Mouse (Mus musculus) forelimb bud, embryonic 11.5 days (tissue): ENCODE results near the gene Gch1.
"Not testable (repeated sequence)": the region's sequence is repeated elsewhere in the genome, so short reads cannot be mapped to it uniquely, and the experiment has no call there.

Experiments used
- DNase-seq: peaks from one replicate; pipeline ENCODE4 v3.0.0-alpha.2; 2012; ENCODE audit warnings: low read depth, low spot score

Gene Gch1

DNA sequence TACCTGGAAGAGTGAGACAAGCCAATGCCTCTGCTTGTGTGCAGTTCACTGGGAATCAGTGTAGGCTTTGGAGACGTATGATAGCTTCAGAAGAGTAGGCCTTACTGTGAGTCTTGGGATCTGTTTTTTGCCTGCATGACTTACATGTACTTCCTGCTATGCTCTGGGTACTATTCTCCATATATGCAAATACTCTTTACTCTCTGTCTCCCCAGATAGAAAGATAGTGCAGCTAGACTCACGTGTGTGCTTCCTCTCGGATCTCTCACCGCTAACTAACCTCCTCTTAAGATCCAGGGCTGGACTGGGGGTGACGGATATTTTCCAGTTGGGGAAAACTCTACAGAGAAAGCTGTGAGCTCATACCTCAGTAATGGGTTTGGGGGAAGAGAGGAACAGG, 23.5 kb downstream of the Gch1 start:
- DNase-seq, result no peak

DNA sequence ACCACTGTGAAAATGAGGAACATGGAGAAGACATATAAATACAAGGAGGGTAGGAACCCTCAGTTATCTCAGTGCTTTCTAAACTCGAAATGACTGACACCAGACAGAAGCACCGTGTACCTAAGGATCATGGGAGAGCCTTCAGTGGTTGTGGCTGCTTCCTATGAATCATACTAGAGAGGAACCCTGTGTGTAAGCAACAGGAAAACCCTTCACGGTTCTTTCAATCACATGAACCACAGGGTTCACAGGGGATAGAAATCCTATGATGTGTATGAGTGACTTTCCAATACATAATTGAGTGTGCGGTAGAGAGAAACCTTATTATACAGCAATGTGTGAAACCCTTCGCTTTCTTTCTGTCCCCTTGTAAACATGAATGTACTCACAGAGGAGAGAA, 24.1 kb downstream of the Gch1 start:
- DNase-seq, result no peak

DNA sequence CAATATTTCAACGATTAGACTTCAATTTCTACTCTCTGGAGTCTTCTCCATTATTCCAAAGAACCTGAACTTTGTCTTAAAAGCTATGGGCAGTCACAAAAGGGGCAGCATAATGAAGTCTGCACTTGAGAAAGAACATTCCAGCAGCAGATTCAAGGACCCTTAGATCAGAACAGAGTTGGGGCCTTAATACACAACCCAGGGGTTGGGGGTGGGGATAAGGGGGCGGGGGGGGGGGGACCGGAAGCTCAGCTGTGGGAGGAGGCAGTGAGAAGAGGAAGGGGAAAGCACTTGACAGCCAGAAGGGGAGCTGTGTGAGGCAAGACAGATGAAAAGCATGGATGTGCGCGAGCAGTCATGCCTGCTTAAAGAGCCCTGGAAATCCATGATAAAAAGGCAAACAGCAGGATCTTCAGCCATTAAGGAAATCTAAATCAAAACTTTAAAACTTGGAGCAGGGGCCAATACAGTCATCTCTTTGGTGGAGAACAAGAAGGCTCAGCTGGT, 27.2 kb downstream of the Gch1 start:
- no peak for DNase-seq

DNA sequence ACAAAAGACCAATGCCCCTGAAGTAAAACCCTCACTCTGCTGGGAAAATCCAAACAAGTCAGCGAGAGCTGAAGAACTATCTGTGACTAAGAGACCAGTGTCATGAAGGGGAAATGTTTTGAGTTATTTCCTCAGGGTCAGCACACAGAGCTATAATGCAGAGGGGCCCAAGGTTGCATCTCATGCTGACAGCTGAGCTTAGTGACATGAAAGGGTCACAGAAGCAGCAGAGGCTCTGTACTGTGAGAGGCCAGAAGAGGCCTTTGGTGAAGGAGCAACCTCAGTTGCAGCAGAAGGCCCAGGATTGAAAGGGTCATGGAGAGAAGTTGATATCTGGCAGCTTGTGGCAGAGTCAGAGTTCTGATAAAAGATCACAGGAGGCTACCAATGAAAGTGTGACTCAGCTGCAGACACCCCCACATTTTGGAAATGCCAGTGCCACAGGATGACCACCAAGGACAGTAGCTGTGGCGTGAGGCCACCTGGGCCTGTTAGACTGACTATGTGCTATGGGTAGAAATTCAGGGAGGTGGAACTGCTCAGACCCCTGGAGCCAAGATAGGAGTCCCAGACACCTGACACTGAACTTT, 29.1 kb downstream of the Gch1 start:
- DNase-seq, result no peak

DNA sequence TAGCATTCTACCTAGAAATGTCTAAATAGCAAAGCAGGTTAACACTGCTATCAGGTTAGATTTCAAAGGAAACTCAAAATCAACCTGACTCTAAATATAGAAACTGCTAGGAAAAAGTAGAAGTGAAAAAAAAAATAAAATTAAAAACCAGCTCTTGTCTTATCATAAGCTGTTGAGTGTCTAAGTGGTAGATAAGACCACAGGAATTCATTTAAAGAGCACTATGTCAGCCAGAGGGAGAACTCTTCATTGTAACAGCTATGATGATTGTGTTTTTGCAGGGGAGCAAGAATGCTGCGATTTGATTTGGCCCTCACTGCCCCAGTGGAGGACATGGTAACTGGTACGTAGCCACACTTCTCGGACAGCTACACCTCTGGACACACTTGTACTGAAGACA, 34.9 kb downstream of the Gch1 start:
- DNase-seq, result no peak

DNA sequence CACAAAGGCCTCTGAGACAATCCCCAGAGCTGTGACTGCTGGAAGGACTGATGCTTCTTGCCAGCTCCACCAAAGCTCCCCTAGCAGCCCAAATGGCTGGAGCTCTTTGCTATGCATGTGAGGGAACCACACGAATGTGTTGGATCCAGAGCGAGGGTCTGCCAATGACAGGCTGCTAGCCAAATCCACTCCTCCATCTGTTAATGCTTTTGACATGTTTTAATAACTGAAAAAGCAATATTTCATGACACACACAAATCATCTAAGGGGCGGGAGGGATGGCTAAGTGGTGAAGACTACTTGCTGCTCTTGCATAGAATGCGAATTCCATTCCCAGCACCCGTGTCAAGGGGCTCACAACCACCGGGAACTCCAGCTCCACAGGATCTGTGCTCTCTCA, 37.9 kb downstream of the Gch1 start:
- no peak for DNase-seq

DNA sequence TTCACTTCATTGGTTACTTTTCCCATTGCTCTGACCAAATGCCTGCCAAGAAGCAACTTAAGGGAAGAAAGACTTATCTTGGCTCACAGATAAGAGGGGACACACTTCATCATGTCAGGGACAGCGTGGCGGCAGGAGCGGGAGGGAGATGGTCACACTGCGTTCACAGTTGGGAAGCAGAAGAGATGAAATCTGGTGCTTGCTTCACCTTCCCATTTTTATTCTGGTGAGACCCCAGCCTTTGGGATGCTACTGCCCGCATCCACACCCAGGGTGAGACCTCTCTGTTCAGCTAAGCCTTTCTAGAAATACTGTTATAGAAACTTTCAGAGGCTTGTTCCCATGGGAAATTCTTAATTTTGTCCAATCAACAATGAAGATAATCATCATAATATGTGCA, 44.9 kb downstream of the Gch1 start:
- DNase-seq, result no peak

DNA sequence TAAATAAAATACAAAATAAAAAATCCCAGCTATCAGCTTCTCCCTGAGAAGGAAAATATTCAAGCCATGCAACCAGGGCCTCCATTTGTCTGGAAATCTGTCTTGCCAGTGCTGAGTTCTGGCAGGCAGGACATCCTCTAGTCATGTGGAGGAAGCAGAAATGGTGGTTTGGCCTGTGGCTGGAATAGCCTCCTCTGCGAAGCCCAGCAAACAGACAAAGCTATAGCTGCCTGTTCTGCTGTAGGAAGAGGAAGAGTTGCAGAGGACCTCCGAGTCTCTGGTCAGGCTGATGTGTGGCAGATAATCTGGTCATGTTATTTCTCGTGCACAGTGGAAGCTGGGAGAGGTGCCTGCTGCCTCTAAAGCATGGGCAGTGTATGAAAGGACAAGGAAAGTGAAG, 50.4 kb downstream of the Gch1 start:
- DNase-seq, result no peak

DNA sequence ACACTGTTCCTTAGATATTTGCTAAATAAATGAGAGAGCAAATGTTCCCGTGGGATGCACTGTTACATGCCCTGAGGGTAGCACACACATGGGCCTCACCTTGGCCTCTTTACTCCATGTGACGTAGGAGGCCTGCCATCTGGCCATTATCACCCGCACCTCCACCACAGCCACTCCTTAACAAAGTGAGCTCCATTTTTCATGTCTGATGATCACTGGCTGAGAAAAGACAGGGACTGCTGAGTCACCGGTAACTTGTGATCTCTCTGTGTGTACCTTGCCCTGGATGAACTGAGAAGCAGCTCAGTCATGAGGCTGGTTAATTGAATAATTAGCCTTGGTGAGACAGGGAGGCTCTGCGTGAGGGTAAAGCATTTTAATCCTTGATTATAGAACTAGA, 52.6 kb downstream of the Gch1 start:
- no peak for DNase-seq

DNA sequence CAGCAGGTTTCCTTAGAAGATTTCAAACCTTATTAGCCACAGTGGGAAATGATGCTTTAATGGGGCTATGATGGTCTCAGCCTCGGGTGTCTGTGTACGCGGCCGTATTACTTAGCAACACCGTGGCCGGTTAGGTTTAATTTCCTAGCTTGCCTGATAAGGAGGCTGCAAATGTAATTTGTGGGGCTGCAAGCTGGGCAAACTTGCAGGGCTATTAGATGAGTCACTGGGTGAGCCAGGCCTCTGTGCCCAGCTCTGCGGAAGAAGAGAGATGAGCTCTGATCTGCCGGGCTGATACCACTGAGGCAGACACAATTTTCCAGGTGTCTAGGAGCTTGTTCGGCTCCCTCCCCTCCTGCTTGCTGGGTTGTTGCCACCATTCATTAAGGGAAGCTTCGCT, 55.3 kb downstream of the Gch1 start:
- no peak for DNase-seq

DNA sequence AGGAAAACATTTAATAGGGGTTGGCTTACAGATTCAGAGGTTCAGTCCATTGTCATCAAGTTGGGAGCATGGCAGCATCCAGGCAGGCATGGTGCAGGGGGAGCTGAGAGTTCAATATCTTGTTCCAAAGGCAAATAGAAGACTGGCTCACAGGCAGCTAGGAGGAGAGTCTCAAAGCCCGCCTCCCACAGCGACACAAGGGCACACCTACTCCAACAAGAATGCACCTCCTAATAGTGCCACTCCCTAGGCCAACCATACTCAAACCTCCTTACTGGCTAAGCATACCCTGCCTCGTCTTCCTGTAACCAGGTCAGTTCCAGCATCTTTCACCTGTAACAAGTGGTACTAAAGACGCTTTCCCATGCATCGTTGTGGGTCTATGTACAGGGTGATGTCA, 61.2 kb downstream of the Gch1 start:
- DNase-seq, result no peak

DNA sequence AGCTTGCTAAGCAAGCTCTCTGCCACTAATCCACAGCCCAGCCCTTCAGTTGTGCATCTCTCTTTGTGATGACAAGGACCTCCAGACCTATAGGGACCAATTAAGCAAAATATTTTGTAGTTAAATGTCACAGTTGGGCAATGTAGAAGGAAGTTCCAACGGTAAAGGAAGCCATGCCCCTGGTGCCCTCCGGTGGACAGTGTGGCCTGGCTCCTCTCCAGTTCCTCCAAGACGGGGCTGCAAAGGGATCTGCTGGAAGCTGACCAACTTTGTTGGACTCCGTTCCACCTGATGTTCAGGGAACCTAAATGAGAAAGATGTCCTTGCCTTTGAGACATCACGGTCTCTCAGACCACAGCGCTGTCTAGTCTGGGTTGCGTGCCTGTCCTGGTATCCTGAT, 71.7 kb downstream of the Gch1 start:
- no peak for DNase-seq

DNA sequence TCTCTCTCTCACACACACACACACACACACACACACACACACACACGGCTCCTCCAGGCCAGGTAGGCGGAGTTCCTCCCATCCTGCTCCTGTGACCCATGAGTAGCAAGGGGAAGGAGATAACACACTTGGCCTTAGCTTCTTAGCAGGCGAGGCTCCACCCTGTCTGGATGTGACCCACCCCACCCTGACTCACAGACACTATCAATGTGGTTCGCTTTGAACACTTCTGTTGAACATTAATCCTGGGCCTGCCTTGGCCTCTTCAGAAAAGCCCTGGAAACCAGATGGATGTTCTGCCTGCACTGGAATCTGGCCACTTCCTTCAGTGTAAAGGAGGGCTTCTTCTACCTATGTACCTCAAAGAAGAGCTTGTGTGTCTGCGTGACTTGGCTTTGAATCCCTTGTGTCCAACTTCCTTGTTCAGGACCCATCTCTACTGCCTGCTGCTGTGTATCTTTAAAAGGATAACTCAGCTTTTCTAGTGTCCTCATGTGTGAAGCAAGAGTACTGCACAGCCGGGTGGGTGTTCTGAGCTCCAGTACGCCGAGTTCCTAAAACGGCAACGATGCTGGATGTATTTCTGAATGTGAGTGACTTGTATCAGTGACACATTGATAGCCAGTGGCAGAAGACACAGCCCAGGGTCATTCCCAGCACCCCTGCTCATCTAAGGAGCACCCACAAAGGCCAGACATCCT, 73.0 kb downstream of the Gch1 start:
- no peak for DNase-seq

DNA sequence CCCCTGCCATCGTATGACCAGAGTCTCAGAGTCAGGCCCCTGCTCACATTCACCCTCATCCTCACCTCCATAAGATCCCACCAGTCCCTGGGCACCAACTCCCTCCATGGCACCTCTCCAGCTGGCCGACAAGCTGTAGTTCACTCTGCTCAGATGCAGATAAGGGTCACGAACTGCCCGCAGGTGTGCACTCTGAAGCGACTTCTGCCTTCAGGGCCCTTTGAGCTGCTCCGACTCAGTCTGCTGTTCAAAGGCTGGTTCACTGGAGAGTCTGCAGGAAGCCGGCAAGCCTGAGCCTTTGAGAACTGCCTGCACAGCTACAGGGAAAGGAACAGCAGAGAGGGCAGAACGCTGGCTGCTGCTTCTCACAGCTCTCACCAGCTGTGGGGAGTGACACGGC, 74.1 kb downstream of the Gch1 start:
- DNase-seq, result no peak

DNA sequence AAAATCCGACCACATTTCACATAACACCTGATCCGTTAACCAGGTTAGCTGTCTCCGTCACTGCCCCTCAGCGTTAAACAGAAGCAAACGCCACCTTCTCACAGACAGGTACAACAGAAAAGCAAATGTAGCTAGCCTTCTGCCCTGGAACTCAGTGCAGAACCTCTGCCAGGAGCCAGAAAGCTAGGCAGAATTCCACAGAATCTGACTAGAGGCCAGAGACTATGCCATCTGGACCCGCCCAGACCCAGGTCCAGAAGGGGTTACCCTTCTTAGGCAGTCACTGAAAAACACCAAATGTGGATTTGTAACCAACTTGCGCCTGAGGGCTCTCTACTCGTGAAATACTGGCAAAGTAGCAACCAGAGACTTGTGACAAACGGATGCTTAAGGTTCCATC, 77.9 kb downstream of the Gch1 start:
- no peak for DNase-seq

DNA sequence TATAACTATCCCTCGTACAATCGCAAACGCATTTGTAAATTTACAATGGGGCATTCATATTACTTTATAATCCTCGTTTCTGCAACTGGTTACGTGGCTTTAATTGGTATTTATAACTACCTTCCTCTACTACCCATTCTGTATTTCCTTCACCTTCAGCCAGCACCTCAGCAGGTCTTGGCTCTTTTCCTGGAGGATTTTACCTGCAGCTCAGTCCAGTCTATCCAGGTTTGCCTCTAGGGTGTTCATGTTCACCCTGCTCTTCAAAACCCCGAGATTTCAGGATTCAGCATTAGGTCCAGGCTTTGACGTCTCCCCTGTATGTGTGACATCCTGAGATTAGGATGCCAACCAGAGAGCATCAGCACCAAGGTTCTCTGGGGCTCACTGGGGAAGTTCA, 78.8 kb downstream of the Gch1 start:
- DNase-seq, result not testable (repeated sequence)

DNA sequence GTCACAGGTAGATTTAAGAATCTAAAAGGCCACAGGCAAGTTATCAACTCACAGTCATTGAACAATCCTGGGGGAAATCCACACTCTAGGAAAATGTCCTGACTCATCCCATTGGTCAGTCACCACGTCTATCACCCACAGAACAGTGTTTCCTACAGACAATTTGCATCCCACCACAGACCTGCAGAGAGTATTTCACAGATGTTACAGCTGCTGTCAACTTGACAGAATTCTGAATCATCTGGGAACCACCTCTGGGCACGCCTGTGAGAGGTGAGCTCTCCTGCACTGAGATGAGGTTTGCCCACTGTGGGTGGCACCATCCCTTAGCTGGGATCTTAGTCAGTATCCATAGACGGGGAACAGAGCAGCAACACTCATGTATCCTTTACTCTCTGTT, 81.8 kb downstream of the Gch1 start:
- no peak for DNase-seq

DNA sequence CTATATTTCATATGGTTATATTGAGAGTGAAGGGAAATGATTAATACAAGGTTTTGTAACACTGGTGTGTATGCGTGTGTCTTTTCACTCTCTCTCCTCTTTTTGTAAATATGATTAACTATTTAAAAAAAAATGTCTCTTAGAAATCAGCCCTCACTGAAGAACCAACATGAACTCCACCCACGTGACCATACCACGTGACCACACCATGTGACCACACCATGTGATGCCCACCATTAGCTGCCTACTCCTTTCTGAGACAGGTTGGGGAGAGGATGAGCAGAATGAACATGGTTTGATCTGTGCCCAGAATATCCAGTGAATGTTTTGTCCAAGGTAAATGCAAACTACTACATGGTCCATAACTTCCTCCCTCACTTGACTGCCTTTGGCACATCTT, 83.5 kb downstream of the Gch1 start:
- no peak for DNase-seq

DNA sequence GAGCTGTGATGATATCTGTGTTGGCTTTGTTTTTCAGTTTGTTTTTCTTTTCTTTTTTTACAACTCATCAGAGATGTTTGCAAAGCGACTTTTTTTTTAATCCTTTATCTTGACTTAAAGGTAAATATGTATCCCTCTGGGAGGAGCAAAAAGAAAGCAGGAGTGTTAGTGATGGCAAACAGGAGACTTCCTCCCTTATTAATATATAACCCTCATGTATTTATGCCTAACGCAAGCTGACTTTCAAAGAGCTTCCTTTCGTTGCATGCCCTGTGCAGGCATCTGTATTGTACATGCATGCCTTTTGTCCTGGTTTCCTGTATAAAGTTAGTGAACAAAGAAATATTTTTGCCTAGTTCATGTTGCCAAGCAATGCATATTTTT, 84.0 kb downstream of the Gch1 start:
- DNase-seq, result no peak

DNA sequence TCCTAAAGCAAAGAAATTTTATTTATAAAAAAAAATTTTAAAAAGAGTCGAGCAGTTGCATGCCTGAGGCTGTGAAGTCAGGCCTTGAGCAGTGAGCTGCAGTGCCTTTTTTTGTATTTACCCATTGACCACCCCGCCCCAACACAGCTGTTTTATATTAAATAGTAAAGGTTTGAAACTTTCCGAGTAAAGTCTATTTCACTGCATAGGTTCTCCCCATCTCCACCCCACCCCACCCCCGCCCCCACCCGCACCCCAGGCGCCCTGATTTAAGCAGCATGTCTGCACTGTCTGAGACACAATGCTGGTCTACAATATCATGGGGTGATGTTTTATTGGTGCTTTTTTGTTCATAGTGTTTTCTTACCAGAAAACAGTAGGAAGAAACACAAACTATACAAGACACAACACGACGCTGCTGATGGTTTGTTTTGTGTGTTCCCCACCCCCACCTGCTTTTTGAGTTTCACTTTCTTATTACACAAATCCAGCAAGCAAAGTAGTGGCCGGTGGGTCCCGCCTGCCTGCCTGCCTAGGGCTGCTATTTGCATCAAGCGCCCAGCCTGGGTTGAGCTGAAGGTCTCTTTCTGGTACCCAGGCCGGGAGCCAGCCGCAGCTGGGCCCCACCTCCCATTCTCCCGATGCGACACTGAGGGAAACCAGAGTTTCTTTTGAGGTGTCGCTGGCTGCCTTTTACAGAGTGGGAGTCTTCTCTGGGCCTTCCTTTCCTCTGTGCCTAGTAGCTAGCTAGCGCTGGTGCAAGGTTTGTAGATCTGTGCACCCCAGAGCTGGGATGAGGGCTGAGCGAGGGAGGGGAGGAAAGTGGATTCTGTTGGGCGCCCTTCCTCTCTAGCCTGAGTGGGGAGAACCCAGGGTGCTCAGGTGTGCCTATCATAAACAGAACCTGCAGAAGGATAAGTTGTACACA, 84.7 kb downstream of the Gch1 start:
- peak; percentile 62 for DNase-seq
